Mouse (Mus musculus) myocyte (in vitro differentiated cells): ENCODE measurements at regions not wholly inside any gene's neighbourhood (a gene's known extent, or its start where the extent isn't known, plus 50 kb on each side); places are given as distances from the start of the nearest gene placed in this dataset.

Experiments
- H3K27me3 ChIP-seq: one replicate; pipeline ENCODE4 v1.6.1; 2011; ENCODE audit not compliant: control insufficient read depth, insufficient read depth, insufficient read length
- H3K36me3 ChIP-seq: one replicate; pipeline ENCODE4 v1.6.1; 2011; ENCODE audit not compliant: control insufficient read depth, insufficient read depth
- H3K4me2 ChIP-seq: one replicate; pipeline ENCODE4 v1.6.1; 2011; ENCODE audit warnings: low read depth, control low read depth
- H3K4me3 ChIP-seq: one replicate; pipeline ENCODE4 v1.5.1; 2011; ENCODE audit warnings: mild to moderate bottlenecking, control low read depth, moderate library complexity
- H3K79me2 ChIP-seq: one replicate; pipeline ENCODE4 v1.6.1; 2011; ENCODE audit not compliant: control insufficient read depth, insufficient read depth
- H3ac ChIP-seq: one replicate; pipeline ENCODE4 v1.6.1; 2011; ENCODE audit not compliant: control insufficient read depth, insufficient read length
- CEBPB ChIP-seq: IDR thresholded peaks from 2 replicates; pipeline ENCODE4 v1.6.1; 2011; ENCODE audit warnings: mild to moderate bottlenecking, moderate library complexity; ENCODE audit not compliant: poor library complexity, insufficient read depth, severe bottlenecking
- E2F4 ChIP-seq: IDR thresholded peaks from one replicate; pipeline ENCODE4 v1.6.1; 2011; ENCODE audit warnings: mild to moderate bottlenecking, control low read depth, moderate library complexity; ENCODE audit not compliant: insufficient read depth
- MAX ChIP-seq: IDR thresholded peaks from one replicate; pipeline ENCODE4 v1.6.1; 2011; ENCODE audit warnings: low read depth, mild to moderate bottlenecking, control low read depth
- MYOD1 ChIP-seq, 3 experiments: IDR thresholded peaks; one replicate each; pipeline ENCODE4 v1.6.1; 2011; ENCODE audit warnings: control low read depth in 2 of 3, low read depth in 2 of 3, mild to moderate bottlenecking in 2 of 3, moderate library complexity in 1 of 3; ENCODE audit not compliant: insufficient read length in 2 of 3, control insufficient read depth in 1 of 3
- MYOG ChIP-seq, 3 experiments: IDR thresholded peaks; one replicate each; pipeline ENCODE4 v1.6.1; 2011; ENCODE audit warnings: control low read depth in 2 of 3, low read depth in 2 of 3, mild to moderate bottlenecking in 2 of 3; ENCODE audit not compliant: insufficient read length in 2 of 3, control insufficient read depth in 1 of 3, insufficient read depth in 1 of 3
- POLR2A ChIP-seq: IDR thresholded peaks from one replicate; pipeline ENCODE4 v1.6.1; 2011; ENCODE audit warnings: low read depth, mild to moderate bottlenecking, control low read depth, moderate library complexity; ENCODE audit not compliant: insufficient read length
- POLR2AphosphoS2 ChIP-seq: IDR thresholded peaks from one replicate; pipeline ENCODE4 v1.6.1; 2011; ENCODE audit warnings: low read depth, control low read depth; ENCODE audit not compliant: insufficient read length
- REST ChIP-seq: IDR thresholded peaks from one replicate; pipeline ENCODE4 v1.6.1; 2011; ENCODE audit warnings: mild to moderate bottlenecking, control low read depth, moderate library complexity; ENCODE audit not compliant: insufficient read depth, insufficient read length
- SRF ChIP-seq: IDR thresholded peaks from one replicate; pipeline ENCODE4 v1.6.1; 2011; ENCODE audit warnings: low read depth; ENCODE audit not compliant: control insufficient read depth, insufficient read length
- TCF12 ChIP-seq: IDR thresholded peaks from one replicate; pipeline ENCODE4 v1.6.1; 2011; ENCODE audit warnings: mild to moderate bottlenecking, control low read depth; ENCODE audit not compliant: poor library complexity, insufficient read depth, severe bottlenecking
- TCF3 ChIP-seq: IDR thresholded peaks from one replicate; pipeline ENCODE4 v1.6.1; 2011; ENCODE audit warnings: low read depth, control low read depth; ENCODE audit not compliant: insufficient read length
- USF1 ChIP-seq: IDR thresholded peaks from one replicate; pipeline ENCODE4 v1.6.1; 2011; ENCODE audit warnings: low read depth, mild to moderate bottlenecking, control low read depth, moderate library complexity

DNA sequence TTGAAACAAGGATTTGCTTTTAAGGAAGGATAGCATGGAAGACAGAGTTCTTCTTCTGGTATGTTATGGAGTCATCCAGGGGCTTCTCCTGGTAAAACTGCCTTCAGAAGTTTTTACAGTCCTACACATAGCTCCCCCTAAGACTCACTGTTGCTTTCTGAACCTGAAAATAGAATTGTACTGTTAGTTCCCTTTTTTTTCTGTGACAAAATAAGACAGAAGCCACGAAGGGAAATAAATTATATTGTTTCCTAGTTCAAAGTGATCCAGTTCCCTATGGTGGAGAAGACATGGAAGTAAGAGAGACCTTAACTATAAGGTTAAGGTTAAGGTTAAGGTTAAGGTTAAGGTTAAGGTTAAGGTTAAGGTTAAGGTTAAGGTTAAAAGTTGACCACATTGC lies 251.5 kb upstream of the Kcnj16 start:
- TF ChIP-seq REST: no peak
- no peak for TF ChIP-seq MYOG (IDR thresholded peaks at IDR 0.05; ENCODE audit: control insufficient read depth in 1 of 3, insufficient read depth in 1 of 3, insufficient read length in 2 of 3, low read depth in 2 of 3)
- TF ChIP-seq MAX: no peak
- no peak for TF ChIP-seq USF1
- TF ChIP-seq TCF12: no peak
- no peak for TF ChIP-seq TCF3
- no peaks in the 10 kb centered on the region for H3K36me3 ChIP-seq
- H3K4me2 ChIP-seq: no peak overlapping the region
- no peaks in the 10 kb centered on the region for H3K27me3 ChIP-seq
- H3K79me2 ChIP-seq: no peaks in the 10 kb centered on the region
- no peak overlapping the region for H3K4me3 ChIP-seq
- H3ac ChIP-seq: no peak overlapping the region

- Histone ChIP-seq H3K36me3 (no peaks in the 10 kb centered on the region), H3K4me2 (no peak overlapping the region), H3K4me3 (no peak overlapping the region), H3K27me3 (no peaks in the 10 kb centered on the region), H3K79me2 (no peaks in the 10 kb centered on the region), H3ac (no peak overlapping the region)
- no peak for TF ChIP-seq TCF3
- no peak for TF ChIP-seq POLR2AphosphoS2
- TF ChIP-seq MYOG (IDR thresholded peaks at IDR 0.05; ENCODE audit: control insufficient read depth in 1 of 3, insufficient read depth in 1 of 3, insufficient read length in 2 of 3, low read depth in 2 of 3): no peak
- no peak for TF ChIP-seq TCF12
- TF ChIP-seq USF1: no peak
- TF ChIP-seq POLR2A: no peak
- TF ChIP-seq E2F4: no peak
These were observed 245.1 kb upstream of the Kcnj16 start for GRCm38 (mm10) chr11:110722701-110723100.

GRCm38 (mm10) chr11:110723971-110724370 lies 243.9 kb upstream of the Kcnj16 start:
- no peak overlapping the region for H3ac ChIP-seq
- no peak overlapping the region for H3K4me3 ChIP-seq
- no peaks in the 10 kb centered on the region for H3K27me3 ChIP-seq
- H3K79me2 ChIP-seq: no peaks in the 10 kb centered on the region
- no peak overlapping the region for H3K4me2 ChIP-seq
- no peaks in the 10 kb centered on the region for H3K36me3 ChIP-seq
- no peak for TF ChIP-seq TCF3
- TF ChIP-seq MYOD1 (IDR thresholded peaks at IDR 0.05; ENCODE audit: control insufficient read depth in 1 of 3, insufficient read length in 2 of 3, low read depth in 2 of 3): no peak
- no peak for TF ChIP-seq MYOG (IDR thresholded peaks at IDR 0.05; ENCODE audit: control insufficient read depth in 1 of 3, insufficient read depth in 1 of 3, insufficient read length in 2 of 3, low read depth in 2 of 3)
- TF ChIP-seq POLR2AphosphoS2: no peak

DNA sequence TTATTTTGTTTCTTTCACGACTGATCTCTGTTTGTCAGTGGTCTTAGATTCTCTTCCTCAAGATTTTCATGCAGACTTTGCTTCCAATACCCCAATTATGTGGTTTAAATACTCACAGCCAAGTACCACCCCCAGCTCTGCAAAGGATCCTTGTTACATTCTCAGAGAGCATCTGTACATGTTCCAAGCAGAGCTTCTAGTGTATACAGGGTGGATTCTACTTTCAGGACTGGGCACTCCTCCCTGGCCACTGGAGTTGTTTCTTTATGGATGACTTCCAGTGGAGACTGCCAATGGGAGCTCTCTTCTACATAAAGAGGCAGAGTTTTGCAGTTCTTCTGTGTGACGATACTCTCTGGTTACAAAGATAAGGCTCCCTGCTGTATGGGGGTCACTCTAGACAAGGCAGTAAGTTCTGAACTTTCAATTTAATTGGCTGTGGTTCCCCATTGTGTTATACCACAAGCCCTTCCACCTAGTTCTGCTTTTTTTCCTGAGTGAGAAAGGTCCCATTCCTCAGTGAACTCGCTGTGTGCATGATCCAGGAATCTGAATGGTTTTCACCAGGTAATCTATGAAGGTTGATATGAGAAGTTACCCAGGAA lies 240.4 kb upstream of the Kcnj16 start:
- H3K4me2 ChIP-seq: no peak overlapping the region
- no peak overlapping the region for H3K4me3 ChIP-seq
- no peak overlapping the region for H3ac ChIP-seq
- TF ChIP-seq CEBPB (no peak), TCF12 (no peak), SRF (no peak), MYOG (IDR thresholded peaks at IDR 0.05; ENCODE audit: control insufficient read depth in 1 of 3, insufficient read depth in 1 of 3, insufficient read length in 2 of 3, low read depth in 2 of 3) (no peak), USF1 (no peak), MYOD1 (IDR thresholded peaks at IDR 0.05; ENCODE audit: control insufficient read depth in 1 of 3, insufficient read length in 2 of 3, low read depth in 2 of 3) (no peak), TCF3 (no peak), MAX (no peak), REST (no peak), POLR2AphosphoS2 (no peak), POLR2A (no peak), E2F4 (no peak)
- no peaks in the 10 kb centered on the region for H3K27me3 ChIP-seq
- H3K36me3 ChIP-seq: no peaks in the 10 kb centered on the region
- H3K79me2 ChIP-seq: no peaks in the 10 kb centered on the region

- Histone ChIP-seq H3K4me2 (no peak overlapping the region), H3K27me3 (no peaks in the 10 kb centered on the region), H3K4me3 (no peak overlapping the region), H3K79me2 (no peaks in the 10 kb centered on the region), H3K36me3 (no peaks in the 10 kb centered on the region), H3ac (no peak overlapping the region)
- no peak for TF ChIP-seq TCF3
- TF ChIP-seq E2F4: no peak
- no peak for TF ChIP-seq MYOD1 (IDR thresholded peaks at IDR 0.05; ENCODE audit: control insufficient read depth in 1 of 3, insufficient read length in 2 of 3, low read depth in 2 of 3)
- no peak for TF ChIP-seq REST
- no peak for TF ChIP-seq MAX
- no peak for TF ChIP-seq POLR2AphosphoS2
- TF ChIP-seq USF1: no peak
- TF ChIP-seq SRF: no peak
- TF ChIP-seq CEBPB: no peak
- TF ChIP-seq MYOG (IDR thresholded peaks at IDR 0.05; ENCODE audit: control insufficient read depth in 1 of 3, insufficient read depth in 1 of 3, insufficient read length in 2 of 3, low read depth in 2 of 3): no peak
- no peak for TF ChIP-seq POLR2A
- TF ChIP-seq TCF12: no peak
These were observed 236.3 kb upstream of the Kcnj16 start for GRCm38 (mm10) chr11:110731510-110731909.
